Mouse (Mus musculus) heart, embryonic 10.5 days (tissue): ENCODE measurements at regions not wholly inside any gene's neighbourhood (a gene's known extent, or its start where the extent isn't known, plus 50 kb on each side); places are given as distances from the start of the nearest gene placed in this dataset.
A peak's percentile ranks its signal among the peaks of the same experiment; 100 is the strongest.

Experiments used
- DNase-seq: peaks from one replicate; pipeline ENCODE4 v3.0.0-alpha.2; 2017; ENCODE audit warnings: low spot score
- H3K27ac ChIP-seq: fragments of 300-500 bp; sonication (generic); 2 replicates; pipeline ENCODE4 v1.5.1; 2016; ENCODE audit warnings: mild to moderate bottlenecking
- H3K27me3 ChIP-seq: fragments of 300-500 bp; sonication (generic); 2 replicates; pipeline ENCODE4 v1.6.1; 2016; ENCODE audit warnings: mild to moderate bottlenecking; ENCODE audit not compliant: poor library complexity, insufficient read depth, severe bottlenecking
- H3K36me3 ChIP-seq: fragments of 300-500 bp; sonication (generic); 2 replicates; pipeline ENCODE4 v1.6.1; 2016; ENCODE audit warnings: mild to moderate bottlenecking, moderate library complexity
- H3K4me1 ChIP-seq: fragments of 300-500 bp; sonication (generic); 2 replicates; pipeline ENCODE4 v1.6.1; 2016; ENCODE audit warnings: mild to moderate bottlenecking
- H3K4me3 ChIP-seq: fragments of 300-500 bp; sonication (generic); 2 replicates; pipeline ENCODE4 v1.5.1; 2016; ENCODE audit warnings: mild to moderate bottlenecking, moderate library complexity
- H3K9me3 ChIP-seq: fragments of 300-500 bp; sonication (generic); 2 replicates; pipeline ENCODE4 v1.6.1; 2016; ENCODE audit warnings: mild to moderate bottlenecking, moderate library complexity
- WGBS: fragments of 180-500 bp; shearing (Covaris S2); methylation state at CpG from one replicate; pipeline ENCODE4 v1.1.7; 2016; 5-methylcytosine and 5-hydroxymethylcytosine counted together

DNA sequence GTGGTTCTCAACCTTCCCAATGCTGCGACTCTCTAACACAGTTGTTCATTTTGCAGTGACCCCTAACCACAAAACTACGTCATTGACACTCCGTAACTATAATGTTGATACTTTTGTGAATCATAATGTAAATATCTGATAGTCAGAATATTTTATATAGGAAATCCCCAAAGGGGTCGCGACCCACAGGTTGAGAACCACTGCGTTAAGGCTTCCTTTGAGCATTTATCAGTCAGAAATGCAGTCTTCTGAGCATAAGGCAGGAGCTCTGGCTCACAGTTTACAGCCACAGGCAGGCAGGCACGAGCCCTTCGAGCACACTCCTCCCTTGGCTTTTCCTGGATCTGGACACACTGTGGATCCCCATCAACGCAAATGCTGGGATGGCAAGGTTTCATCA, 57.0 kb downstream of the Nxnl2 start:
- WGBS: 84% methylated on average over 9 of the region's 9 CpGs

DNA sequence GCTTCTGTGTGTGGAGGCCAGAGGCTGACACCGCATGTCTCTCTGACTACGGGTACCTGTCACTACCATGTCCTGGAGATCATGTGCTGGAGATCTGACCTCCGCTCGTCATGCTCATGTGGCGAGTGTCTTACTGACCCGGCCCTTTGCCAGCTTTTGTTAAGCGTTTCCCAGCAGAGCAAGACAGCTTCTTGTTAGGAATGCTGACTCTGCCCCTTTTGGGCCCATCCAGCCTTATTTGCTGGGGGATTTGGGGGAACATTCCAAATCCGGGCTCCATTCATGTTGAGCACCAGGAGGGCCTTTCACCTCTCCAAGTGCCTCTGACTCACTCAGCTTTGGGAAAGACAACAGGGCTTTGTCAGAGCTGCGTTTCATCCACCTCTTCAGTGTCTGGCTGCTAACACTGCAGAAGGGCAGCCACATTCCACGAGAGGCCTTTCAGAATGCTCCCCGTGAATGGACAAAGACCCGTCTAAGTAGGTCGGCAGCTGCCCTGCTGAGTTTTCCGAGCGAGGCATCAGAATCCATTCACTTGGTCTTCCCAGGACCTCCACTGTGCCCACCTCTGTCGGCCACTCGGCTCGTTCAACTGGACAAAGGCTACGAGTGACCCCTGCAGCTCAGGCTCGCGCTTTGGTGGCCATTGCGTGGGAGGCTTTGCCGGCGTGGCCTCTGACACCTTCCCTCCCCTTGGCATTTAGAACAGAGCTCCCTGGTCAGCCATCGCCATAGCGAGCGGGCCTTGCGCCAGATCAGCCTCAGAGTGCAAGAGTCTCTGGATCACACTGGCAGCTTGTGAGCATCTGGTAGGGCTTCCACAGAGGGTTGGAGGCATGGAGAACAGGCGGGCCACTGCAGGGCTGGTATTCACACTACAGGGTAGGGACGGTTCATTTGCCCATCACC, 58.3 kb downstream of the Nxnl2 start:
- H3K4me3 ChIP-seq: no peak overlapping the region
- H3K36me3 ChIP-seq: no peaks in the 10 kb centered on the region
- H3K4me1 ChIP-seq: peaks cover 9% of the 10 kb centered on the region
- 0 out of 2 replicates have a peak overlapping the region, but pooled peaks have one; percentile 32 for H3K27ac ChIP-seq
- no peaks in the 10 kb centered on the region for H3K27me3 ChIP-seq
- H3K9me3 ChIP-seq: no peaks in the 10 kb centered on the region
- peak; percentile 76 for DNase-seq
- WGBS: 70% methylated on average over 30 of the region's 30 CpGs

More for the DNA sequence above, 57.0 kb downstream of the Nxnl2 start:
- peaks cover 9% of the 10 kb centered on the region for H3K4me1 ChIP-seq
- H3K4me3 ChIP-seq: no peak overlapping the region
- H3K27ac ChIP-seq: no peak overlapping the region
- H3K36me3 ChIP-seq: no peaks in the 10 kb centered on the region
- no peak for DNase-seq
- H3K27me3 ChIP-seq: no peaks in the 10 kb centered on the region
- no peaks in the 10 kb centered on the region for H3K9me3 ChIP-seq

DNA sequence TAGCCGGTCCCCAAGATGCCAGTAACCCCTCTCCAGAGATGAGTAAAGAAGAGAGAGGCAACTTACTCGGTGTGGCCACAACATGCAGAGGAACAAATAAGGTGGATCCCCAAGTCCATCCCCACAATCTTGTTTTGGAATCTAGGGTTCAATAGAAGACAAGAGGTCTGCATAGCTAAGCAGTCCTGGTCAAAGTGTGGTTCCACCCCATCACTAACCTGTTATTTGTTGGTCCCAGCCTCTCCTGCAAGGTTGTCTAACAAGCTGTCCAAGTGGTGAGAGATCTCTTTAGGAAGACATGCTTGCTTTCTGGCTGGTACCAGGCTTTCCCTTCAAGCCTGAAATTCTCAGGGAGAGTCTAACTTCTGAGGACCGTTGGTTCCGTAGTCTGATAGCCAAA, 59.0 kb downstream of the Nxnl2 start:
- no peaks in the 10 kb centered on the region for H3K36me3 ChIP-seq
- no peak overlapping the region for H3K27ac ChIP-seq
- 88% methylated on average over 4 of the region's 4 CpGs for WGBS
- no peaks in the 10 kb centered on the region for H3K27me3 ChIP-seq
- no peak overlapping the region for H3K4me3 ChIP-seq
- H3K9me3 ChIP-seq: no peaks in the 10 kb centered on the region
- no peak for DNase-seq
- H3K4me1 ChIP-seq: peaks cover 9% of the 10 kb centered on the region

DNA sequence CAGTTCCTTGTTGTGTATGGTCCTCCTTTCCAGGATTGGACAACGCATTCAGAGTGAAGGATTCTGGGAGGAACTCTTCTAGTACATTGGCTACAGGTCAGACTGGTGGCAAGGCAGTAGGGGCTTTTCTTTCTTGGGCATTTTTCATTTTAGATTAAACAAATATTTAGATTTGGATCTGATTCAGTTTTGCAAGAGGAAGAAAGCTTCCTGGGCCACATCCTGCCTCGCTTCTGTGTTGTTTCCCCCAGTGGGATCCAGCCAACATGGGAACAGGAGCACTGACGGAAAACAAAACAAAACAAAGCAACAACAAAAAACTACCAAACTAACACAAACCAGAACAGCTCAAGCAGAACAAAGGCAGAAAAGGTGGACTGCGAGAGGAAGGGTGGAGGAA, 60.8 kb downstream of the Nxnl2 start:
- H3K27ac ChIP-seq: no peak overlapping the region
- H3K4me3 ChIP-seq: no peak overlapping the region
- DNase-seq: no peak
- WGBS: 78% methylated on average over 4 of the region's 4 CpGs
- no peaks in the 10 kb centered on the region for H3K36me3 ChIP-seq
- peaks cover 9% of the 10 kb centered on the region for H3K4me1 ChIP-seq
- no peaks in the 10 kb centered on the region for H3K9me3 ChIP-seq
- H3K27me3 ChIP-seq: no peaks in the 10 kb centered on the region

DNA sequence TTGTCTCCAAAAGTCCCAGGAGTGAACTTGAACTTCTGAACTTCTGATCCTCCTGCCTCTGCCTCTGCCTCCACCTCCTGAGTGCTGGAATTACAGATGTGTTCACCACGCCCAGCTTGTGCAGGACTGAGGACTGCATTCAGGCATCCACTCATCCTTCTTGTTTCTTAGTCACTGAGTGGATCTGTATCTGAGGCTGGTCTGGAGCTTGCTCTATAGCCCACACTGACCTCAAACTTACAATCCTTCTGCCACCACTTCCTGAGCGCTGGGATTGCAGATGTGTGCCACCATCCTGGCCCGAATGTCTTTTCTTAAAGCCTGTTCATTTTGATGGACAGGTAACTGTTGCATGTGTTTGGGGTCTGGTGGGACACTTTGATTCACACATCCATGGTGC, 76.6 kb downstream of the Nxnl2 start:
- no peak for DNase-seq
- H3K4me3 ChIP-seq: no peak overlapping the region
- no peaks in the 10 kb centered on the region for H3K27me3 ChIP-seq
- 87% methylated on average over 3 of the region's 3 CpGs for WGBS
- H3K9me3 ChIP-seq: no peaks in the 10 kb centered on the region
- no peak overlapping the region for H3K27ac ChIP-seq
- peaks cover 3% of the 10 kb centered on the region; the same call in 1 of the 2 replicates for H3K4me1 ChIP-seq
- no peaks in the 10 kb centered on the region for H3K36me3 ChIP-seq

DNA sequence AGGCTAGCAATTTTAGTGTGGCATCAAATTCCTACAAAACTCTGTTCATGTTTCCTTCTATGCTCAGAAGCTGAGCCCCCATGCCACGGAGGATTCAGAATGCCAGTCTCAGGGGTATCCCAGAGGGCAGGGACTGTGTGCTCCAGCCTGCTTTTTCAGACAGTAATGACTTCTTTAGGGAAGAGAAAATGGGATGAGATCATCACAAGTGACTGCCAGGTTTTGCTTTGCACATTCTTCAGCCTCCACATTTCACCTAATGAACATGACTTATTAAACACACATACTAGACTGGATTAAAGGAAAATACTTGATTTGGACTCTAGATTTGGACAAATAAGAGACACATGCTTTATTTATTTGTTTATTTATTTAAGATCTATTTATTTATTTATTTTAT, 82.5 kb downstream of the Nxnl2 start:
- Histone ChIP-seq H3K27me3 (no peaks in the 10 kb centered on the region), H3K4me1 (no peaks in the 10 kb centered on the region), H3K4me3 (no peak overlapping the region), H3K36me3 (no peaks in the 10 kb centered on the region), H3K27ac (no peak overlapping the region), H3K9me3 (no peaks in the 10 kb centered on the region)
- 76% methylated on average over 1 of the region's 1 CpGs for whole genome bisulfite sequencing
- no peak for DNase-seq

DNA sequence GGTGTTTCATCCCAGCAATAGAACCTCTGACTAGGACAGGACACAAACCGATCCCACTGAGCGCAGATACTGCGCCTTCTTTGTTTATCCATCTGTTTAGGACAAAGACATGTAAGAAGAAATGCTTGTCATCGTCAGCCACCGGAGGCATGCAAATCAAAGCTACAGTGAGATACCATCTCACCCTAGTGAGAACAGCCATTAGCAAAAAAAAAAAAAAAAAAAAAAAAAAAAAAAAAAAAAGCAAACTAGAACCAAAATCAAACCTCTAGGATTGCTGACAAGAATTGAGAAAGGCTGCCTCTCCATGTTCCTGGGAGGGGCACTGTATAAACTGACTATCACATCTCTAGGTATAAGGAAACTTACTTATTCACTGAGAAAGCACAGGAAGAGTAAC, 84.9 kb downstream of the Nxnl2 start:
- Histone ChIP-seq H3K4me1 (peaks cover 4% of the 10 kb centered on the region; the same call in 1 of the 2 replicates), H3K36me3 (no peaks in the 10 kb centered on the region), H3K27ac (no peak overlapping the region), H3K9me3 (no peaks in the 10 kb centered on the region), H3K4me3 (no peak overlapping the region), H3K27me3 (no peaks in the 10 kb centered on the region)
- WGBS: 93% methylated on average over 5 of the region's 5 CpGs
- no peak for DNase-seq

DNA sequence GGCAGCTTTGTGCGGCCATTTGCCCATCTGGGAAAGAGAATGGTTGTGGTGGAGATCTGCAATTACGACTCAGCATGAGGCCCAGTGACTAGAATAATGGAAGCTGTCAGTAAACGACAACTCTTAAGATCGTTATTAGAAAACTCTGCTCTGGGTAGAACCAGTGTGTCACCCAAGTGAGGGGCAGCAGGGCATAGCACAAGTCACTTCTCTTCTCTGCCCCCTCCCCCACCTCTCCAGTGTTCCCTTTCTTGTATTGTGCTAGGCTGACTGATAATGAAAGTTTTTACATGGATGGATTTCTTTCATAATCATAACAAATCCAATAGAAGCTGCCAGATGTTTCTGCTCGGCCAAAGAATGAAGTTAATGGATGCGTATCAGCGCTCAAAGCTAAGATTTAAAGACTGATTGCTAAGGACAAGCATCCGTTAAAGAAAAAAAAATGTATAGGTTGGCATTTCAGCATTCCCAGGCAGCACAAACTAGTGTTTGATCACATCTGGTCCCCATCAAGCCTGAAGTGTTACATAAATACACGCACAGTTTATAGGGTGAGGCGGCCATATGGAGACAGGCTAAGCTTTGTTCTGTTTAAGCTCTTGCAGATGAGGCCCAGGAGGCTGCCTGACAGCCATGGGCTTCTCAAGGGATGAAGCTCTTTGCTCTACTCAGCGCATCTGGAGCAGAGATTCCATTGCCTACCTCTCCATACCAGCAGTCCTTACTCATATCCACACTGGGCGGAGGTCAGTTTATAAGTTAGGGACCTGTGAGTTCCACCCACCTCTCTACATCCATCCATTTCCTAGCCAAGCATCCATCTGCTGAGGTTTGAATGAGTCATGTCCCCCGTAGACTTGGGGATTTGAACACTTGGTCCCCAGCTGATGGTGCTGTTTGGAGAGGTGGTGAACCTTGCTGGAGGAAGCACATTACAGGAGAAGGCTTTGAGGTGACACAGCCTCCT, 88.2 kb downstream of the Nxnl2 start:
- 55% methylated on average over 13 of the region's 13 CpGs for WGBS
- H3K4me1 ChIP-seq: peaks cover 6% of the 10 kb centered on the region; the same call in 1 of the 2 replicates
- H3K27me3 ChIP-seq: no peaks in the 10 kb centered on the region
- H3K9me3 ChIP-seq: no peaks in the 10 kb centered on the region
- no peak overlapping the region for H3K27ac ChIP-seq
- DNase-seq: no peak
- no peak overlapping the region for H3K4me3 ChIP-seq
- no peaks in the 10 kb centered on the region for H3K36me3 ChIP-seq

DNA sequence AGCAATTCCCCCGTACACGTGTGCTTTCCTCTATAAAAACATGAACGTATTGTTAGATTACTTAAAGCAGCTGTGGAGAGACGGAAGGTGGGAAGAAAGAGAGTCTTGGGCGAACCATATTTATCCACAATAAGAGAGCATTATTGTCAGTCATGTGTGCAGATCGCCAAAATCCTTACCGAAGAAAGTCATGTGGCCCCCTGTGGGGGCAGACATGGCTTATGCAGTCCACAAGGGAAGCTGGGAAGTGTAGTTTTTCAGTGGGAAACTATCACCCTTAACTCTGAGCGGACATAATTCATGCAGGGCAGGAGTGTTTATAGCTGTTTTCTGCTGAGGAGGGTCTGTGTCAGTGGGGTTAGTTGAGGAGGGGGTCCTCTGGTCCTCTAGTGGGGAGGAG, 90.8 kb downstream of the Nxnl2 start:
- Histone ChIP-seq H3K4me3 (no peak overlapping the region), H3K36me3 (no peaks in the 10 kb centered on the region), H3K27ac (0 out of 2 replicates have a peak overlapping the region, but pooled peaks have one; percentile 10), H3K9me3 (no peaks in the 10 kb centered on the region), H3K27me3 (no peaks in the 10 kb centered on the region), H3K4me1 (peaks cover 6% of the 10 kb centered on the region; the same call in 1 of the 2 replicates)
- WGBS: 77% methylated on average over 8 of the region's 8 CpGs
- no peak for DNase-seq

DNA sequence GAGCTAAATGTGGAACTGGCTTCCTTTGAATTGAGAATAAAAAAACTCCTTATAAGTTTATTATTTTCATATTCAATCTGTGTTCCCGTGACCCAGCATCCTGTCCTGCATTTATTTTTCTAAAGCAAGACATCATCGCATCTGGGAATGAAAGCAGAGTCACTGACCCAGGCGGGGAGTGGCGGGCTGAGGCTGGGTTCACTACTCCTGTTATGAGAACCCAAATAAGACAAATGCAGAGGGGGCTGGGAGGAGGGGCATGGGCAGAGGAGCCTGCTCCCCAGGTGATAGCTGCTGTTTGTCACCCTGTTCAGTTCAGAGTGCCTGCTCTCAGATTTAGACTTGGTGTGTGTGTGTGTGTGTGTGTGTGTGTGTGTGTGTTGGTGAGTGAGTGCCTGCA, 102.0 kb downstream of the Nxnl2 start:
- DNase-seq: no peak
- no peaks in the 10 kb centered on the region for H3K36me3 ChIP-seq
- no peaks in the 10 kb centered on the region for H3K9me3 ChIP-seq
- no peak overlapping the region for H3K27ac ChIP-seq
- 86% methylated on average over 4 of the region's 4 CpGs for WGBS
- no peaks in the 10 kb centered on the region for H3K27me3 ChIP-seq
- no peak overlapping the region for H3K4me3 ChIP-seq
- peaks cover 14% of the 10 kb centered on the region; the same call in 1 of the 2 replicates for H3K4me1 ChIP-seq

DNA sequence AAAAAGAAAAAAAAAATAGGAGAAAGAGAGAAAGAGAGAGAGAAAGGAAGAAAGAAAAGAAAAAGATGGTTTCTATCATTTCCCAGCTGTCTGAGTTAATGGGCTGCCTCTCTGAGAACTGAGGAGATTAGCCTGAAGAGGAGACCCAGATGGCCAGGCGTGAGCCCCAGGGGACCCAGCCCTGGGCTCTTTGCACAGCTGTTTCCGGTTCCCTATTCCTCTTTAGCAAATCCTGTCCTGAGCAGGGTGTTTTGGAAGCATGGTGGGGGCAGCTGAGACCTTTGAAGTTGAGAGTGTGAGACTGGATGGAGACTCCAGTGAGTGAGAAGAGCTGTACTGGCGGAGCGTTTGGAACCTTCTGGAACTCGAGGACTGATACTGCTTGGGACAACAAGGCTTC, 103.8 kb downstream of the Nxnl2 start:
- Histone ChIP-seq H3K4me3 (no peak overlapping the region), H3K4me1 (peaks cover 16% of the 10 kb centered on the region), H3K27ac (no peak overlapping the region), H3K27me3 (no peaks in the 10 kb centered on the region), H3K9me3 (no peaks in the 10 kb centered on the region), H3K36me3 (no peaks in the 10 kb centered on the region)
- 58% methylated on average over 5 of the region's 5 CpGs for WGBS
- DNase-seq: no peak

DNA sequence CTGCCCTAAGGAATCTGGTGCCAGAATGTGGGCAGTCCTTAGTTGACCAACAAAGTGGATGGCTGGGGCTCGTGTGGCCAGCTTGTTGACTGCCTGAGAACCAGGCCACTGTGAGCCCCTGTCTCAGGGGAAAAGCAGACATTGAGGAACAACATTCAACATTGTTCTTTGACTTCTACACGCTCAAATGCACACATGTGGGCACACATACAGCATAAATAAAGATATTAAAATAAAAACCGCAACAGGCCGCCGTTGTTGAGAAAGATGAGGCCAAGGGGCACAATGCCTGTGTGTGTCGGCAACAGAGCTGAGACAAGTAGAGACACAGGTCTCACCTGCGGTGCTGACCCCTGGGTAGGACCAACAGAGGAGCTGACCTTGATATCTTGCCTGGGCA, 105.8 kb downstream of the Nxnl2 start:
- 88% methylated on average over 7 of the region's 7 CpGs for WGBS
- DNase-seq: no peak
- H3K4me3 ChIP-seq: no peak overlapping the region
- H3K27ac ChIP-seq: peak overlapping the region; percentile 42; the same call in 1 of the 2 replicates
- no peaks in the 10 kb centered on the region for H3K36me3 ChIP-seq
- H3K9me3 ChIP-seq: no peaks in the 10 kb centered on the region
- no peaks in the 10 kb centered on the region for H3K27me3 ChIP-seq
- H3K4me1 ChIP-seq: peaks cover 28% of the 10 kb centered on the region

DNA sequence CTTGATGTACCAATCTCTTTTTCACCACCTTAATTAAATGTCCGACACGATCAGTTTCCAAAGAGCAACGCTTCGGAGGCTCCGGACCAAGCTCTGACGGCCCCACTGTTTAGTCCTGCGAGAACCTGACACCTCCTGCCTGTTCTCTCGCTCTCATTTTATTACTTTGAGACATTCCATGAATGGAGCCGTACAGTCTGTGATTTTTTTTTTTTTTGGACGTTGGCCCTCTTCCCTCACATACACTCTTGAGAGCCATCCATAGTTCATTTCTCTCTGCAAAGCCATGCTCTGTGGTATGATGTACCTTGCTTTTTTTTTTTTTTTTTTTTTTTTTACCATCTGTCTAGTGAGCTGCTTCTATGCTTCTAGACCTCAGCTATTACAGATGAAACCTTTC, 106.7 kb downstream of the Nxnl2 start:
- WGBS: 75% methylated on average over 10 of the region's 10 CpGs
- Histone ChIP-seq H3K36me3 (no peaks in the 10 kb centered on the region), H3K4me3 (no peak overlapping the region), H3K9me3 (no peaks in the 10 kb centered on the region), H3K27ac (no peak overlapping the region), H3K27me3 (no peaks in the 10 kb centered on the region), H3K4me1 (peaks cover 28% of the 10 kb centered on the region)
- no peak for DNase-seq
